Mouse (Mus musculus): ENCODE results near the gene Ap4m1. TPM values are rescaled to one million over a fixed set of nuclear protein-coding genes. Genes with fewer than 3 reads are reported as not detected.
A peak's percentile ranks its signal among the peaks of the same experiment; 100 is the strongest.

Gene Ap4m1
- polyA plus RNA-seq, 1 experiment from 2014 or later = 13.1 TPM

DNA sequence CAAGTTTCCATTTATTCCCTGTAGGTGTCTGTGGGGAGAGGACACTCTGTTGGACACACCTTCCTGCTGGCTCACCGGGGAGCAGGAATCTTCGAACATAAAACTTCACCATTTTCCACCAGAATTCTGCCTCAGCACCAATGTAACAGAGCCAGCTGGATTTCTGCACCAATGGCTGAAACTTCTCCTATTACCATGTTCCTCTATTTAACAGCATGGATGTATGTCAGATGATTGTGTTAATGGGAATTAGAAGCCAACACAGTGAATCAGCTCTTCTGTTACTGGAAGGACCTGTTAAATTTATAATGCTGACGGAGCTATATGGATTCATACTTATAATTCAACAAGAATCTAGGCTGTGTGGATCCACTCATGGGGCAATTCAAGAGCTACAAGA, 57.7 kb downstream of the Ap4m1 start:
- Histone ChIP-seq H3K36me3 (ENCODE audit: insufficient read depth, low read length) (no peaks in the 10 kb centered on the region), H3K9ac (ENCODE audit: low read depth, low read length) (no peak overlapping the region), H3K9me3 (replicated peaks; ENCODE audit: low read length) (no peaks in the 10 kb centered on the region), H3K4me3 (replicated peaks; ENCODE audit: low read depth, low read length) (no peak overlapping the region), H3K27ac (no peak overlapping the region), H3K4me1 (replicated peaks; ENCODE audit: insufficient read depth, low read length) (no peaks in the 10 kb centered on the region), H3K27me3 (ENCODE audit: insufficient read depth, low read length) (no peaks in the 10 kb centered on the region), H3K4me2 (ENCODE audit: low read length) (no peak overlapping the region)
- 81% methylated on average over 3 of the region's 3 CpGs for WGBS
- TF ChIP-seq CTCF (IDR thresholded peaks at IDR 0.05; ENCODE audit: low read depth) = no peak
- ATAC-seq (replicated peaks; ENCODE audit: low FRiP score, low read depth) (no peak), DNase-seq (ENCODE audit: low spot score) (no peak)

MicroRNA genes within 50 kb of the gene (microRNA counts, 519-probe panel; counts per million panel counts)
- microRNA mmu-miR-106b (6,284 counts per million, percentile 91 among the panel's probes with 10 or more counts), microRNA mmu-miR-25 (7,590 counts per million, percentile 97 among the panel's probes with 10 or more counts), microRNA mmu-miR-93 (6,375 counts per million, percentile 92 among the panel's probes with 10 or more counts)

Small RNAs within 50 kb of the gene (microRNA-seq; reads per million reads assigned to microRNA genes)
- gene Mir106b (6,256 reads per million, percentile 93 among the genes with 10 or more reads in this experiment), gene Mir25 (972 reads per million, percentile 78 among the genes with 10 or more reads in this experiment), gene Mir93 (8,678 reads per million, percentile 94 among the genes with 10 or more reads in this experiment)

Other genes starting within 250 kb of the Ap4m1 start
- gene Gjc3, start 208.9 kb upstream of the Ap4m1 start, polyA plus RNA-seq (2015; fragmentation: Nextera tagmentation; extraction: Ambion mirVana) = 0.03 and 0.09 TPM in 2 replicates
- 0.09 and 0.22 TPM in 2 replicates for gene Azgp1, start 190.5 kb upstream of the Ap4m1 start, polyA plus RNA-seq (2015; fragmentation: Nextera tagmentation; extraction: Ambion mirVana)
- not detected in 2 replicates for gene Smok3a, start 150.7 kb upstream of the Ap4m1 start, polyA plus RNA-seq (2015; fragmentation: Nextera tagmentation; extraction: Ambion mirVana)
- not detected in 2 replicates for gene Smok3b, start 150.6 kb upstream of the Ap4m1 start, polyA plus RNA-seq (2015; fragmentation: Nextera tagmentation; extraction: Ambion mirVana)
- not detected in 2 replicates for gene Smok3c, start 118.8 kb upstream of the Ap4m1 start, polyA plus RNA-seq (2015; fragmentation: Nextera tagmentation; extraction: Ambion mirVana)
- gene Zkscan1, start 86.9 kb upstream of the Ap4m1 start, polyA plus RNA-seq (2015; fragmentation: Nextera tagmentation; extraction: Ambion mirVana) = 17.2 and 17.8 TPM in 2 replicates
- gene Zscan21, start 55.1 kb upstream of the Ap4m1 start, polyA plus RNA-seq (2015; fragmentation: Nextera tagmentation; extraction: Ambion mirVana) = 45.3 and 49.6 TPM in 2 replicates
- gene Zfp113, start 16.3 kb upstream of the Ap4m1 start, polyA plus RNA-seq (2015; fragmentation: Nextera tagmentation; extraction: Ambion mirVana) = 13.2 and 16.8 TPM in 2 replicates
- gene Cops6, start 10.9 kb upstream of the Ap4m1 start, polyA plus RNA-seq (2015; fragmentation: Nextera tagmentation; extraction: Ambion mirVana) = 240 and 262 TPM in 2 replicates
- 119 and 136 TPM in 2 replicates for gene Mcm7, start 420 bp downstream of the Ap4m1 start, polyA plus RNA-seq (2015; fragmentation: Nextera tagmentation; extraction: Ambion mirVana)
- 49.8 and 54.8 TPM in 2 replicates for gene Taf6, start 15.4 kb downstream of the Ap4m1 start, polyA plus RNA-seq (2015; fragmentation: Nextera tagmentation; extraction: Ambion mirVana)
- 42.2 and 43.9 TPM in 2 replicates for gene Cnpy4, start 15.5 kb downstream of the Ap4m1 start, polyA plus RNA-seq (2015; fragmentation: Nextera tagmentation; extraction: Ambion mirVana)
- 11.4 and 12.8 TPM in 2 replicates for gene Mblac1, start 22.3 kb downstream of the Ap4m1 start, polyA plus RNA-seq (2015; fragmentation: Nextera tagmentation; extraction: Ambion mirVana)
- gene Nxpe5, start 53.9 kb downstream of the Ap4m1 start, polyA plus RNA-seq (2015; fragmentation: Nextera tagmentation; extraction: Ambion mirVana) = 0.22 and 0.36 TPM in 2 replicates
- 77.6 and 87.0 TPM in 2 replicates for gene Lamtor4, start 83.5 kb downstream of the Ap4m1 start, polyA plus RNA-seq (2015; fragmentation: Nextera tagmentation; extraction: Ambion mirVana)
- 3.2 and 4.3 TPM in 2 replicates for gene BC037034, start 92.0 kb downstream of the Ap4m1 start, polyA plus RNA-seq (2015; fragmentation: Nextera tagmentation; extraction: Ambion mirVana)
- 0.86 and 1.5 TPM in 2 replicates for gene Gal3st4, start 100.8 kb downstream of the Ap4m1 start, polyA plus RNA-seq (2015; fragmentation: Nextera tagmentation; extraction: Ambion mirVana)
- gene Gm43720, start 108.0 kb downstream of the Ap4m1 start, polyA plus RNA-seq (2015; fragmentation: Nextera tagmentation; extraction: Ambion mirVana) = 0.06 and 0.16 TPM in 2 replicates
- gene Gpc2, start 108.0 kb downstream of the Ap4m1 start, polyA plus RNA-seq (2015; fragmentation: Nextera tagmentation; extraction: Ambion mirVana) = 8.1 and 9.1 TPM in 2 replicates
- 1.7 and 1.8 TPM in 2 replicates for gene Stag3, start 108.2 kb downstream of the Ap4m1 start, polyA plus RNA-seq (2015; fragmentation: Nextera tagmentation; extraction: Ambion mirVana)
- gene Pvrig, start 170.0 kb downstream of the Ap4m1 start, polyA plus RNA-seq (2015; fragmentation: Nextera tagmentation; extraction: Ambion mirVana) = 0.13 TPM in 1 of 2 replicates, not detected in the other